Mouse (Mus musculus): ENCODE results near the gene Zfp428. TPM values are rescaled to one million over a fixed set of nuclear protein-coding genes. Genes with fewer than 3 reads are reported as not detected.

Gene Zfp428
- polyA plus RNA-seq, 2 experiments, result 29.6 to 67.8 TPM

- Histone ChIP-seq H3K9ac (ENCODE audit: low read depth, low read length, severe bottlenecking) (no peak overlapping the region), H3K27me3 (ENCODE audit: control insufficient read depth, insufficient read depth, low read length) (peaks cover 15% of the 10 kb centered on the region), H3K9me3 (ENCODE audit: control insufficient read depth, low read length) (peaks cover 4% of the 10 kb centered on the region; the same call in 1 of the 2 replicates), H3K4me2 (replicated peaks; ENCODE audit: low read depth, low read length, severe bottlenecking) (no peak overlapping the region), H3K4me1 (ENCODE audit: control insufficient read depth, insufficient read depth, low read length) (peaks cover 15% of the 10 kb centered on the region), H3K27ac (replicated peaks; ENCODE audit: low read depth, low read length) (no peak overlapping the region), H3K36me3 (ENCODE audit: control insufficient read depth, insufficient read depth, low read length) (no peaks in the 10 kb centered on the region), H3K4me3 (replicated peaks; ENCODE audit: low read length) (no peak overlapping the region)
- 25% methylated on average over 10 of the region's 10 CpGs for WGBS
- DNase-seq (ENCODE audit: low spot score), result no peak
- no peak for ATAC-seq (ENCODE audit: low FRiP score, low read depth)
- no peak for TF ChIP-seq POLR2A (IDR thresholded peaks at IDR 0.05; ENCODE audit: borderline replicate concordance, extremely low read depth, insufficient read depth, insufficient read length)
Measured at GRCm38 (mm10) chr7:24504004-24504403, 2.8 kb upstream of the Zfp428 start.

GRCm38 (mm10) chr7:24504868-24505267 lies 1.9 kb upstream of the Zfp428 start:
- peaks cover 4% of the 10 kb centered on the region; the same call in 1 of the 2 replicates for H3K9me3 ChIP-seq (ENCODE audit: control insufficient read depth, low read length)
- no peak overlapping the region for H3K4me3 ChIP-seq (replicated peaks; ENCODE audit: low read length)
- no peak overlapping the region for H3K27ac ChIP-seq (replicated peaks; ENCODE audit: low read depth, low read length)
- ATAC-seq (ENCODE audit: low FRiP score, low read depth), result no peak
- H3K36me3 ChIP-seq (ENCODE audit: control insufficient read depth, insufficient read depth, low read length), result no peaks in the 10 kb centered on the region
- WGBS, result 12% methylated on average over 4 of the region's 4 CpGs
- H3K4me2 ChIP-seq (replicated peaks; ENCODE audit: low read depth, low read length, severe bottlenecking), result no peak overlapping the region
- H3K27me3 ChIP-seq (ENCODE audit: control insufficient read depth, insufficient read depth, low read length), result peaks cover 7% of the 10 kb centered on the region
- no peak overlapping the region for H3K9ac ChIP-seq (ENCODE audit: low read depth, low read length, severe bottlenecking)
- no peak for TF ChIP-seq POLR2A (IDR thresholded peaks at IDR 0.05; ENCODE audit: borderline replicate concordance, extremely low read depth, insufficient read depth, insufficient read length)
- peaks cover 15% of the 10 kb centered on the region for H3K4me1 ChIP-seq (ENCODE audit: control insufficient read depth, insufficient read depth, low read length)
- DNase-seq (ENCODE audit: low spot score), result no peak

GRCm38 (mm10) chr7:24505447-24506064 lies 1.2 kb upstream of the Zfp428 start:
- H3K9ac ChIP-seq (ENCODE audit: low read depth, low read length, severe bottlenecking), result no peak overlapping the region
- no peaks in the 10 kb centered on the region for H3K36me3 ChIP-seq (ENCODE audit: control insufficient read depth, insufficient read depth, low read length)
- H3K4me1 ChIP-seq (ENCODE audit: control insufficient read depth, insufficient read depth, low read length), result peaks cover 15% of the 10 kb centered on the region
- peaks cover 4% of the 10 kb centered on the region; the same call in 1 of the 2 replicates for H3K9me3 ChIP-seq (ENCODE audit: control insufficient read depth, low read length)
- 19% methylated on average over 15 of the region's 15 CpGs for WGBS
- peak overlapping the region; percentile 76 for H3K4me2 ChIP-seq (replicated peaks; ENCODE audit: low read depth, low read length, severe bottlenecking)
- H3K27me3 ChIP-seq (ENCODE audit: control insufficient read depth, insufficient read depth, low read length), result peaks cover under 1% of the 10 kb centered on the region; the same call in 1 of the 2 replicates
- DNase-seq (ENCODE audit: low spot score) (no peak), ATAC-seq (ENCODE audit: low FRiP score, low read depth) (no peak)
- H3K4me3 ChIP-seq (replicated peaks; ENCODE audit: low read length), result peak overlapping the region; percentile 83
- TF ChIP-seq POLR2A (IDR thresholded peaks at IDR 0.05; ENCODE audit: borderline replicate concordance, extremely low read depth, insufficient read depth, insufficient read length), result no peak
- peak overlapping the region; percentile 99 for H3K27ac ChIP-seq (replicated peaks; ENCODE audit: low read depth, low read length)

- peak overlapping the region; percentile 99 for H3K27ac ChIP-seq (replicated peaks; ENCODE audit: low read depth, low read length)
- peak overlapping the region; percentile 76 for H3K4me2 ChIP-seq (replicated peaks; ENCODE audit: low read depth, low read length, severe bottlenecking)
Measured at GRCm38 (mm10) chr7:24506065-24506459, 744 bp upstream of the Zfp428 start.

GRCm38 (mm10) chr7:24506476-24506837 lies 349 bp upstream of the Zfp428 start:
- H3K27ac ChIP-seq (replicated peaks; ENCODE audit: low read depth, low read length), result peak overlapping the region; percentile 99
- peak; percentile 60 for DNase-seq (ENCODE audit: low spot score)
- WGBS, result under 1% methylated on average over 12 of the region's 12 CpGs
- ATAC-seq (ENCODE audit: low FRiP score, low read depth), result 0 out of 2 replicates have a peak, but pooled peaks have one; percentile 10
- H3K36me3 ChIP-seq (ENCODE audit: control insufficient read depth, insufficient read depth, low read length), result no peaks in the 10 kb centered on the region
- H3K9ac ChIP-seq (ENCODE audit: low read depth, low read length, severe bottlenecking), result peak overlapping the region; percentile 96
- H3K4me2 ChIP-seq (replicated peaks; ENCODE audit: low read depth, low read length, severe bottlenecking), result peak overlapping the region; percentile 76
- no peak for TF ChIP-seq POLR2A (IDR thresholded peaks at IDR 0.05; ENCODE audit: borderline replicate concordance, extremely low read depth, insufficient read depth, insufficient read length)
- peaks cover 15% of the 10 kb centered on the region for H3K4me1 ChIP-seq (ENCODE audit: control insufficient read depth, insufficient read depth, low read length)
- H3K9me3 ChIP-seq (ENCODE audit: control insufficient read depth, low read length), result no peaks in the 10 kb centered on the region
- H3K27me3 ChIP-seq (ENCODE audit: control insufficient read depth, insufficient read depth, low read length), result no peaks in the 10 kb centered on the region
- peak overlapping the region; percentile 83 for H3K4me3 ChIP-seq (replicated peaks; ENCODE audit: low read length)

More at GRCm38 (mm10) chr7:24506065-24506459, 744 bp upstream of the Zfp428 start:
- DNase-seq (ENCODE audit: low spot score) (peak; percentile 45), ATAC-seq (ENCODE audit: low FRiP score, low read depth) (no peak)
- Histone ChIP-seq H3K4me1 (ENCODE audit: control insufficient read depth, insufficient read depth, low read length) (peaks cover 15% of the 10 kb centered on the region), H3K4me3 (replicated peaks; ENCODE audit: low read length) (peak overlapping the region; percentile 83), H3K27me3 (ENCODE audit: control insufficient read depth, insufficient read depth, low read length) (no peaks in the 10 kb centered on the region), H3K9me3 (ENCODE audit: control insufficient read depth, low read length) (peaks cover 2% of the 10 kb centered on the region; the same call in 1 of the 2 replicates), H3K36me3 (ENCODE audit: control insufficient read depth, insufficient read depth, low read length) (no peaks in the 10 kb centered on the region), H3K9ac (ENCODE audit: low read depth, low read length, severe bottlenecking) (peak overlapping the region; percentile 96; the same call in 1 of the 2 replicates)
- WGBS, result 3% methylated on average over 3 of the region's 3 CpGs
- no peak for TF ChIP-seq POLR2A (IDR thresholded peaks at IDR 0.05; ENCODE audit: borderline replicate concordance, extremely low read depth, insufficient read depth, insufficient read length)

All from limb, embryonic 14.5 days (tissue).